Mouse (Mus musculus) thymus, adult 2 months (tissue): ENCODE measurements around the gene Acsl3. TPM values are rescaled to one million over a fixed set of nuclear protein-coding genes. Genes with fewer than 3 reads are reported as not detected.

Experiments used
- DNase-seq: peaks from one replicate; pipeline ENCODE4 v3.0.0; 2021
- H3K27ac ChIP-seq: fragments of 200-500 bp; 2 replicates; pipeline ENCODE4 v1.5.1; 2012; ENCODE audit warnings: low read length, control low read depth; ENCODE audit not compliant: control insufficient read depth, insufficient read depth
- H3K27me3 ChIP-seq: fragments of 200-500 bp; 2 replicates; pipeline ENCODE4 v1.6.1; 2012; ENCODE audit warnings: mild to moderate bottlenecking, low read length, moderate library complexity, mixed read lengths; ENCODE audit not compliant: control insufficient read depth, insufficient read depth
- H3K36me3 ChIP-seq: fragments of 200-500 bp; 2 replicates; pipeline ENCODE4 v1.6.1; 2012; ENCODE audit warnings: mild to moderate bottlenecking, low read length, moderate library complexity; ENCODE audit not compliant: control insufficient read depth, insufficient read depth
- H3K4me1 ChIP-seq: fragments of 200-500 bp; replicated peaks from 2 replicates; pipeline ENCODE4 v1.6.1; 2012; ENCODE audit warnings: low read length; ENCODE audit not compliant: control insufficient read depth, insufficient read depth
- H3K4me3 ChIP-seq: fragments of 200-500 bp; 2 replicates; pipeline ENCODE4 v1.5.1; 2012; ENCODE audit warnings: mild to moderate bottlenecking, low read length, control low read depth, moderate library complexity; ENCODE audit not compliant: control insufficient read depth, insufficient read depth
- CTCF ChIP-seq: fragments of 200-500 bp; IDR thresholded peaks from 2 replicates; pipeline ENCODE4 v1.5.1; 2012; ENCODE audit warnings: mild to moderate bottlenecking, control low read depth, low read length, moderate library complexity, borderline replicate concordance; ENCODE audit not compliant: control insufficient read depth, poor library complexity, insufficient read depth; ENCODE audit errors: extremely low read depth
- POLR2A ChIP-seq: fragments of 200-500 bp; IDR thresholded peaks from 2 replicates; pipeline ENCODE4 v1.6.1; 2012; ENCODE audit warnings: mild to moderate bottlenecking, low read length, control low read depth, moderate library complexity; ENCODE audit not compliant: control insufficient read depth, poor library complexity, insufficient read depth; ENCODE audit errors: extremely low read depth
- WGBS: fragments of 180-500 bp; shearing (Covaris S2); methylation state at CpG from one replicate; pipeline ENCODE4 v1.1.7; 2018; 5-methylcytosine and 5-hydroxymethylcytosine counted together
- polyA plus RNA-seq: library from polyadenylated mRNA; depleted of rRNA; stranded (reverse); fragments of >200 nt; gene quantifications from 2 replicates; pipeline ENCODE4 v1.2.3, GENCODE M21; 2012; rRNA removed

Gene Acsl3
- 9.1 and 10.2 TPM in 2 replicates for polyA plus RNA-seq

DNA sequence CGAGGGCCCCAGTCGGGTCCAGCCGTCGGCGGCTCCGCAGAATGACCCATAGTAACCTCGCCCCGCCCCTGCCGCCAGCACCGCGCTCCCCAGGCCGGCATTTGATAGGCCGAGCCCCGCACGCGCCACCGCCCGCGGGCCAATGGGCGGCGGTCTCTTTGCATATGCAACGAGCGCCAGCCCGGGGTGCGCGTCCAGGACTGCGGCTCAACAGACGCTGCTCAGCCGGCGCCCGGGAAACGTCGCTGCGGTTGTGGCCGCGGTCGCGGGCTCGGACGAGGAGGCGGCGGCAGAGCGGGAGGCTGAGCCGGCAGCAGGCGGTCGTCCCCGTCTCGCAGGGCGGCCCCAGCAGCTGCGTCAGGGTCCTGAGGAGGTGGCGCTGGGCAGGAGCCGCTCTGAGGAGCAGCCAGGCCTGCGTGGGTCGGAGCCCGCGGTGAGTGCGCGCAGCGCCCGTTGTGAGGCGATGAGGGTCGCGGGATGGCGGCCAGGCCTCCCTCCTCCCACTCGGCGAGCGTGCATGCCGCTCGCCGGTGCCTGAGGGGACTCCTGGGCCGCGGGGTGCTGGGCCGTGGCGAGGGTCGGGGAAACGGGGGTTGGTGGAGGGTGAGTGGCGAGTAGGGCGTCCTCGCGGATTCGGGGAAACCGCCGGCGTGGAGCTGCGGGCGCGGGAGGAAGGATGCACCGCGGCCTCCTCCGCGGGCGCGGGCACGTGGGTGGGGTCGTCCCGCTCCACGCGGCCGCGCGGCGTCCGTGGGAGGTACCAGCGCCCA, at the start of gene Acsl3, which contains the start of gene Utp14b:
Gene Acsl3 (plus strand): TSS at position 155 of the 770 bp plus-strand sequence.
Gene Utp14b (plus strand): TSS at position 368 of the 770 bp plus-strand sequence.
- no peaks in the 10 kb centered on the region for H3K36me3 ChIP-seq
- peak within 1 kb of the TSS; percentile 85 for H3K4me3 ChIP-seq
- peak; percentile 95 for DNase-seq
- WGBS, result under 1% methylated on average over 104 of the region's 104 CpGs
- H3K27ac ChIP-seq, result no peak within 1 kb of the TSS
- H3K27me3 ChIP-seq, result no peaks in the 10 kb centered on the region
- peaks cover 13% of the 10 kb centered on the region; the same call in 1 of the 2 replicates for H3K4me1 ChIP-seq
- TF ChIP-seq POLR2A (peak; percentile 98), CTCF (0 out of 2 replicates have a peak, but pooled peaks have one; percentile 28)

DNA sequence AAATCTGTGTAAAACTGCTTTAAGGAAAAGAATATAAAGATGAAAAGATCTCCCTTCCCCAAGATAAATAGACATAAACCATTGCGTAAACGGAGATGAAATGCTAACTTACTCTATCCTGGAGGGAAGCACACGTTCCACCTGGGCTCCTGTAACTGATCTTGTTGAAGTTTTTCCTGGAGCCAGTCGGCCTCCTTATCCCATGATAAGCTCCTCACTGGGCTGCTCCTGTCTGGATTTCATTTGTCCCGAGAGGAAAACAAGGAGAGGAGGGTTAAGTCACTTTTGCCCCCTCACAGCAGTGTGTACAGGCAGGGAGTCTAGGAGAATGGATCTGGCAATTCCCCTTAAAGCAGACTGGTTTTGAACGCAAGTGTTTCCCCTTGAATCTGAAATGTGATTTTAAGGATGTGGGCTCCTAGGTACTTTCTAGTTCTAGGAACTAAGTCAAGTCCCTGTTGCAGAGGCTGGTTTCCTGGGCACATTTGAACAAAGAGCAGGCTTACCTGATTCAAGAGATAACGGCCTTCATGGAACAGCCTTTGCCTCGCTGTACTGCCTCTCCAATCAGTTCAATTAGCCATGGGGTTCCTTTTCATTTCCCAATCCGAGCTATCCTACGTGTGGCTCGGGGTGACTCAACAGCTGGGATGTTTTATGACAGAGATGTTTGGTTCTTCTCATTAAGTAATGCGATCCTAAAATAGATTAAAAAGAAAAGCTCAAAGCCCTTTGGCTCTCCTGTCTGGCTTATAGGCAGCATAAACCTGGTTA, 48.3 kb upstream of the Acsl3 start:
- no peaks in the 10 kb centered on the region for H3K4me1 ChIP-seq
- no peak for DNase-seq
- H3K27me3 ChIP-seq, result no peaks in the 10 kb centered on the region
- H3K27ac ChIP-seq, result no peak overlapping the region
- 75% methylated on average over 12 of the region's 12 CpGs for WGBS
- no peak for TF ChIP-seq CTCF
- TF ChIP-seq POLR2A, result no peak
- no peak overlapping the region for H3K4me3 ChIP-seq
- H3K36me3 ChIP-seq, result no peaks in the 10 kb centered on the region

DNA sequence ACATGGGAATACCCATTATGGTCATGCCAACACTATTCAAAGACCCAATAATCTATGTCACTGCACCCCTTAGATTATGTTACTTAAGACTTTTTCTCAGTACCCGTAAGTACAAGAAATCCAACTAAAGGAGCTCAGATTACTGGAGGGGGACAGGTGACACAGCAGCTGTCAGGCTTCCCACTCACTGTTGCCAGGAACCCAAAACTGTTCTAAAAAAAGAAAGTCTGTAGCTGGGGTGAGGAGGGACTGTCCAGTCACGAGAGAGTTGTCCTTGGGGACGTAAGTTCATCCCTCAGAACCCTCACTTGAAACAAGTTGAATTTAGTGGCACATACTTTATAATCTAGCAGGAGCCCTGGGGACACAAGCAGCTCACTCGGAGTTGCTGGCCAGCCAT, 46.6 kb upstream of the Acsl3 start:
- DNase-seq, result no peak
- H3K27ac ChIP-seq, result no peak overlapping the region
- no peaks in the 10 kb centered on the region for H3K36me3 ChIP-seq
- 82% methylated on average over 4 of the region's 4 CpGs for WGBS
- TF ChIP-seq CTCF, result no peak
- no peak for TF ChIP-seq POLR2A
- H3K4me1 ChIP-seq, result no peaks in the 10 kb centered on the region
- H3K4me3 ChIP-seq, result no peak overlapping the region
- no peaks in the 10 kb centered on the region for H3K27me3 ChIP-seq

DNA sequence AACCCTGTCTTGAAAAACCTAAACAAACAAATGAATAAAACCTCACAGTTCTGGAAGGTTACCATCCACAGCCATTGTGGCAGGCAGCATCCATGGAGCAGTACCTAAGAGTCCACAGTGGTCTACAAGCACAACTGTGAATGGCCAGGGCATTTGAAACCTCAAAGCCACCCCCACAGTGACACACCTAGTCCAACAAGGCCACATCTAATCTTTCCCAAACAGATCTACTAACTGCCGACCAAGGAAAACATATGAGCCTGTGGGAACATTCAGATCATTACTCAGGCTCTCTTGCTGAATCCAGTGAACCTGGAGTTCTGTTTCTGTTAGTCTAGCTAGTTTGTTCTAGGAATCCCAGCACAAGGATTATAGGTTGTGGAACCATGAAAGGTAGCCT, 44.7 kb upstream of the Acsl3 start:
- no peak for TF ChIP-seq POLR2A
- TF ChIP-seq CTCF, result no peak

DNA sequence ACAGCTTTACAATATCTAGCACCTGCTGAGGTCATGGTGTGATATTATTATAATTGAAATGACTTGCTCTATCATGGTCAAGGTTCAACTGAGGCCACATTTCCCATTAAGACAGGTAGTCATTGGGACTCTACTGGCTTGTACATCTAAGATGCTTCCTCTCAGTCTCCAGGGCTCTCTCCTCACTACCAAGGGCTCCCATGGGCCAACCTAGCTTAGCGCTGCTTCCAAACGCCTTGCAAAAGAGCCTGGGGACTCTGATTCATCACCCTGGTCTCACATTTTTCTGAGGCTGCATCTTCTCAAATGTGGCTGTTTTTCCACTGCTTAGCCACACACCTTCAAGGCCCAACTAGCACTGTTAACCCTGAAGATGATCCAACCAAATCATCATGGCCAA, 33.3 kb upstream of the Acsl3 start:
- DNase-seq, result no peak
- no peak overlapping the region for H3K27ac ChIP-seq
- H3K36me3 ChIP-seq, result no peaks in the 10 kb centered on the region
- H3K4me1 ChIP-seq, result no peaks in the 10 kb centered on the region
- WGBS, result 96% methylated on average over 2 of the region's 2 CpGs
- no peaks in the 10 kb centered on the region for H3K27me3 ChIP-seq
- TF ChIP-seq CTCF (no peak), POLR2A (no peak)
- no peak overlapping the region for H3K4me3 ChIP-seq

More for the DNA sequence above, 44.7 kb upstream of the Acsl3 start:
- Histone ChIP-seq H3K36me3 (no peaks in the 10 kb centered on the region), H3K27me3 (no peaks in the 10 kb centered on the region), H3K27ac (no peak overlapping the region), H3K4me1 (no peaks in the 10 kb centered on the region), H3K4me3 (no peak overlapping the region)
- DNase-seq, result no peak
- WGBS, result 97% methylated on average over 1 of the region's 1 CpGs

DNA sequence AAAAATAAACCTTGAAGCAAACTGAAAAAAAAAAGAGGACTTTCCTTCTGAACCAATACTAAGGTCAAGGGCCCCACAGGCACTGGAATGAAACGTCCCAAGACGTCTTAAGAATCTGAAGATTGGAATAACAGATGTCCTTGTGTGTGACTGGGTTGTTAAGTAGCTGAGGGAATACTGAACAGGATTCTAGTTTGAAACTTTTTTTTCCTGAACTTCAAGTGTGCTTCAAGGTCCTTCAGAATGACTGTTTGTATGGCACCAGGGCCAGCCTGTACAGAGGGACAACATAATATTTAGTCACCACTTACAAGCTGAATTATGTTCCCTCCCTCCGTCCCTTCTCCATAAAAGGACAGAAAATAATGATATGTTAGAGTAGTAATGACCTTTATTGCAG, 23.1 kb upstream of the Acsl3 start:
- H3K27me3 ChIP-seq, result no peaks in the 10 kb centered on the region
- TF ChIP-seq CTCF (no peak), POLR2A (no peak)
- no peak overlapping the region for H3K27ac ChIP-seq
- peaks cover 2% of the 10 kb centered on the region for H3K4me1 ChIP-seq
- H3K36me3 ChIP-seq, result no peaks in the 10 kb centered on the region
- DNase-seq, result no peak
- no peak overlapping the region for H3K4me3 ChIP-seq
- 95% methylated on average over 3 of the region's 3 CpGs for WGBS
